Mouse (Mus musculus): ENCODE measurements around the gene Gna14.
A peak's percentile ranks its signal among the peaks of the same experiment; 100 is the strongest.

Gene Gna14

DNA sequence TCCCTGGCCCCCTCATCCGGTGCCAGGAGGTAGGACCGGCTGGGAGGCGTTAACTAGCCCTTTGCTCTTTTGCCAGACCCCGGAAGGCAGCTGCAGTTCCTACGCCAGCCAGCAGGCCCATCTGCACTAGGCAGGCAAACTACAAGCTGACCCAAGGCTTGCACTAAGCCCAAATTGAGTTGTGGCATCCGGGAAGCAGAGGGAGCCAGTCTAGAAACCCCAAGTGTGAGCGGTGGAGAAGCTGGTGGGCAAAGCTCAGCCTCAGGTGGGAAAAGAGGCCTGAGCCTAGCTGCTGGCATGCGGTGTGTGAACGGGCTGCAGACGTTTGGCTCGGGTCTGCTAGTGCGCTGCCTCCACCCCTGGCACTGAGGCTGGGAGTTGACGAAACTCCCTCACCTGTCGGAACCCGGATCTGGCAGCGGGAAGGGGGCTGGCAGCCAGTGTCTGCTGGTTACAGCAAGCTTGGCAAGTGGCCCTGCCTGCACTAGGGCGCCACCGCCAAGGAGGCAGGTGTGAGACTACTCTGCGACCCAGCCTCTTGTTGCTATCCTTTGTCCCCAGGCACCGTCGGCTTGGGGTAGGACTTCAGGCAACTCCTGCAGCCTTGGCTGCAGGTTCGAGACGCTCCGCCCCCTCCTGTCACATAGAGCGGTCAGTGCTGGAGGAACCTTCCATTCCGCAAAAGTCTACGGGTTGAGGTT, at the start of gene Gna14:
Gene Gna14, plus strand, starts transcription at position 232 of the 701 bp plus-strand sequence.
- DNase-seq, result peak; percentile 8

GRCm38 (mm10) chr19:16386514-16386913, 49.0 kb upstream of the Gna14 start:
- DNase-seq, result no peak

GRCm38 (mm10) chr19:16390192-16390795, 45.3 kb upstream of the Gna14 start:
- no peak for DNase-seq

- no peak for DNase-seq
These were observed 41.2 kb upstream of the Gna14 start for GRCm38 (mm10) chr19:16394381-16394780.

GRCm38 (mm10) chr19:16403101-16403500, 32.5 kb upstream of the Gna14 start:
- DNase-seq, result no peak

GRCm38 (mm10) chr19:16407727-16408126, 27.8 kb upstream of the Gna14 start:
- DNase-seq, result no peak

GRCm38 (mm10) chr19:16411302-16411701, 24.3 kb upstream of the Gna14 start:
- no peak for DNase-seq

- DNase-seq, result no peak
These were observed 17.4 kb upstream of the Gna14 start for GRCm38 (mm10) chr19:16418086-16418663.

DNA sequence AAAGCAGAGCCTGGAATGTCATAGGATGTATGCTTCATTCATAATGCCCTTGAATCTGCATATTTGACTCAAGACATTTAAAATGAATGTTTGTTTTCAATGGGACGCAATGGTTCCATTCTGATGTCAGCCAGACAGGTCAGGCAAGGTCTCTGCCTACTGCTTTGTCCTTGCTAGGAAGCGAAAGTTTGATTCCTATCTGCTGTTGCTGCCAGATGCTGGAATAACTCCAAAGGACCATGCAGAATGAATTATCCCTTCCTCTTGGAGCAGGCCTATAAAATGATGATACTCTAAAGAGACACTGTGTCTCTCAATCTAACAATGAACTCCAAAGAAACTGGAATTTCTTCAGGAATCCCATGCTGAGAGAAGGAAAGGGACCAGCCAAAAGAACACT, 10.0 kb upstream of the Gna14 start:
- no peak for DNase-seq

- no peak for DNase-seq
These were observed 4.2 kb upstream of the Gna14 start for GRCm38 (mm10) chr19:16431368-16431767.

DNA sequence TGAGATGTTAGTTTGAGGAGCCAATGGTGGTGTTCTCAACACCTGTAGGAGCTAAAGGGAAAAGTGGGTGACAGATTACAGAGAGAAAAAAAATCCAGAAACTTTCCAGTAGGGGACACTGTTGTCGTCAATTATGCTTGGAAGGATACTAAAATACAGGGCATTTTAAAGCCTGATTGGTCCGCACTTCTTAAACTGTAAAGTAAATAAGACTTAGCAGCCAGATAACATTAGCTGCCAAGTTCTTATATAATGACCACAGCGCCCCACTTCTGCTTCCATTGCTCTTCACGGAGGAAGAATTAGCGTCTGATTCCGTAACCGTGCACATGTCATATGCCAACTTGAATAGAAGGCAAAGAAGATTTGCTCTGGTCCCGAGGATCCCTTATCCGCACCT, 683 bp upstream of the Gna14 start:
- DNase-seq, result no peak

DNA sequence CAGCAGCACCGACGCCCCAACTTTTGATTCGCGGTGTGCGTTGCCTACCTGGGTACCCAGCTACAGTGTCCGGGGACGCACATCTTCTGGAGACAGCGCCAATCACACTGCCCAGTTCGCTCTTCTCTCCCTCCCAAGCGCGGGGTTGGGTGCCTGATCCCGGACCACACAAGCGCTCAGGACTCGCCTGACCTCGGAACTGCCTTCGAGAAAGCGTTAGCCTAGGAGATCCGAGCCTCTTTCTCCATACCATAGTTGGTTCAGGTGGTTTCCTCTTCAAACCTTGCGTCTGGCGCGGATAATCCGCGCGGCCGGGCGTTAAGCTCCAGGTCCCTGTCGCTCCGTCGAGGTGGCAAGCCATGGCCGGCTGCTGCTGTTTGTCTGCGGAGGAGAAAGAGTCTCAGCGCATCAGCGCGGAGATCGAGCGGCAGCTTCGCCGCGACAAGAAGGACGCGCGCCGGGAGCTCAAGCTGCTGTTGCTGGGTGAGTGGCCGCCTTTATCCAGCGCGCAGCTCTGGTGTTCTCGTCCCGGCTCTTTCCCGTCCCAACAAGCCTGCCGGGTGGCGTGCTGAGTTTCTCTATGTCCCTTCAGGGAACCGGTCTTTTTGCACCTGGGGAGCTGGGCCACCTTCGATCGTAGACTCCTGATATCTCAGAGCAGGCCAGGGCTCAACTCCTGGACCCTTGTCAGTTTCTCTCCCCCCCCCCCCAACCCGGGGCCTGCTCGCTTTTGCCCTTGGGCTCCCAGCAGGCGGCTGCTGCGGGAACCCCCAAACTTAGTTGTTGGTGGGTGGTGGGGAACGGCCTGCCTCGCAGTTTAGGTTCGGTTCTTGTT, 990 bp downstream of the Gna14 start:
- DNase-seq, result no peak

- no peak for DNase-seq
These were observed 1.6 kb downstream of the Gna14 start for GRCm38 (mm10) chr19:16437170-16437483.

DNA sequence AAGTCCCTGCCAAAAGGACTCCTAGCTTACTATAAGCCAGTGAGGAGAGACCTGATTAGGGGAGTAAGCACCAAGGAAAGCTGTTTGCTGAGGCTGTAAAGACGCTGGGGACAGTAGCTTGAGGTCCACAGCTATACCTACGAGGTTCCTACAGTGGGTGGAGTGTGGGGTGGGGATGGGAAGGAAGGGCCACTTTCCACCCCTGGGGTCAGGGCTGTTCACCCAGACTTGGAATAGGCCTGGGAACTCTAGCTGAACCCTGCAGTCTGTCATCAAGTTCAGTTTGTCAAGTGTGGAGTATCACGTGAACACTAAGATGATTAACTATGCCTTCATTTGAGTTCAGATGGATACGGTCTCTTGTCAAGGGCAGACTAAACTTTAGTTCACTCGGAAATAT, 2.3 kb downstream of the Gna14 start:
- DNase-seq, result no peak

- no peak for DNase-seq
These were observed 3.7 kb downstream of the Gna14 start for GRCm38 (mm10) chr19:16439278-16439677.

DNA sequence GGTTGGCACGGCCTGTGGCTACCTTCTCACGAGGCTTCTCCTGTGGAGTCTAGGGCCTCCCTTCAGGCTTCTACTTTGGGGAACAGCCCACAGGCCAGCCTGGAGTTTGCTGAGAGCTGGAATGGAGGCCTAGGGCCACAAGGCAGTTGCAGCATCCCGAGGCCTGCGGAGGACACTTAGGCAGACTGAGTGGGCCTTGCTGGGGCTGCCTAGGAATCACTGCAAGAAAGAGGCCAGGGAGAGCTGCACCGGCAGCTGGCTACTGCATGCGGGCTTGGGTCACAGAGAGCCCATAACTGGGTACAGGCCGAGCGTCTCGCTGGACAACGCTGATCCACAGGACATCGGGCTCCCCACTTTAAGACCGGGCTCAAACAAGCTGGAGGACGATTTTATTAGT, 4.3 kb downstream of the Gna14 start:
- DNase-seq, result no peak

DNA sequence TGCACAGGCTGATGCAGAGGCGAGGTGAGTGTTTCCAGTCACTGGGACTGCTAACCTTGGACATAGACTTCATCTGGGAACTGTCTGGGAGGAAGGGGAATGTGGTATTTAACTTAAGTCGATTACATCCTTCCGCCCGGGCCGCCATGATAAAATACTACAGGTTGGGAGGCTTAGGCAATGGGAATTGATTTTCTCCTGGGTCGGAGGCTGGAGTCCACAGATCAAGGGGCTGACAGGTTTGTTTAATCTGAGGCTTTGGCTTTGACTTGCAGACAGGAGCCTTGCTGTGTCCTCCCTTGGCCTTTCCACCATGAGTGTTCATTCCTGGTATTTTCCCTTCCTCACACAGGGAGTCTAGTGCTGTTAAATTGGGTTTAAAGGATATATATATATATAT, 5.8 kb downstream of the Gna14 start:
- no peak for DNase-seq

- DNase-seq, result no peak
These were observed 7.8 kb downstream of the Gna14 start for GRCm38 (mm10) chr19:16443335-16443734.

DNA sequence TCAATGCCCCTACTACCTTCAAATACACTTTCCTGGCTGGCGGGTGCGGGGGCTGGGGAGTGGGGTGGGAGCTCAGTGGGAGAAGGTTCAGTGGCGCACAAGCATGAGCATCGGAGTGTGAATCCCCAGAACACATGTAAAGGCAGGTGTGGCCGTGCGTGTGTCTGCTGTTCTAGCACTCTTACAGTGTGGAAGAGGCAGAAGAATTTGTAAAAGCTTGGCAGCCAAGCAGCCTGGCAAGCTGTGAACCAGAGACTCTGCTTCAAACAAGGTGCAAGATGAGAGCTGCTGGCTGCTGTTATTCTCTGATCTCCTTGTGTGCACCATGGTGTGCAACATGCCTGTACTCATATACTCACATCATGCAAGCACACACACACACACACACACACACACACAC, 11.1 kb downstream of the Gna14 start:
- no peak for DNase-seq

DNA sequence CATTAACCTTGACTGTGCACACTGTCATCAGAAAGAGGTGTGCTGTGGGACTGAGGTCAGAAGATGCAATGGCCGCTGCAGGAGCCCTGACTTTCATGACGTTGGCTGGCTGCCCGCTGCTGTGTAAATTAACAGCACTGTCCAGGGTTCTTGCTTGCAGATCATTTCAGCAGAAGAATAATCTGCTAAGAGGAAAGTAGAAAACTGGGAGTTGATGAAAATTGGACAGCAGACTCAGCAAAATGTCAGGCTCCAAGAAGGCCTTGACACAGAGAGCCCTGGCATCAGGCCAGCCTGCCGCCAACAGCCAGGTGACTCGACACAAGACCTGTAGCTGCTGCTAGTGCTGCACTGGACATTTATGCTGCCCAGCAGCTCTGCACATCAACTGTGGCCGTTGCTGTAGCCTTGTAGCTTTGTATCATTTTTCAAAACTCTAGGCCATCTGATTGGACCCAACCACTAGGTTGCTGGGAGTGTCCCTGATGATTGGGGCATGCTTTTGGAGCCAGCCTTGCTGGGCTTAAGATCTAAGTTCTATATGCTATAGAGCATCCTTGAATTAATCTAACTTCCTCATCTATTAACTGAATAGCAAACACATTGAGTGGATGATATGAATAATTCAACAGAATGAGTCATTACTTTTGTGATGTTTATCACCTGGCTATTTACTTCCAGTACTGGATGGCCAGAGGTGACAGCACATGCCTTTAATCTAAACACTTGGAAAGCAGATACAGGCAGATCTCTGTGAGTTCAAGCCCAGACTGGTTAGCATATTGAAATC, 12.5 kb downstream of the Gna14 start:
- no peak for DNase-seq

GRCm38 (mm10) chr19:16448796-16449195, 13.2 kb downstream of the Gna14 start:
- DNase-seq, result no peak

GRCm38 (mm10) chr19:16450824-16451223, 15.3 kb downstream of the Gna14 start:
- no peak for DNase-seq

DNA sequence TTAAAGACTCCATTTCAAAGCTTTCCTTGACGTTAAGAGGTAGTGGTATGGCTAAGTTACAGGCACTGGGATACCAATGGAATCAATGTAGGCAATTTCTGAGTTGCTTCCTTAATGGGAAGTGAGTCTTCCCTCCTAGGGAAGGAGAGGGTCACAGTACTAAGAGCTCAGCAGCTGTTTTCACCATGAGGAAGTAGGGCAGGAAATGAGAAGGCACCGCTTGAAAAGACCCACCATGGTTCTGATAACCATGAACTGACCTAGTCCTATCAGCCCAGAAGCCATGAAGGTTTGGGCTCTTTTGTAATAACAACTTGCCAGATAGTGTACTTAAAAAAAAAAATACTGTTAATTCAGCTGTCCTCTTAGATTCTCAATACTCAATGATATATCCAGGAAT, 20.6 kb downstream of the Gna14 start:
- DNase-seq, result no peak
